Mouse (Mus musculus): ENCODE data around the gene Kat2b. TPM values are rescaled to one million over a fixed set of nuclear protein-coding genes. Genes with fewer than 3 reads are reported as not detected.
"Not testable (repeated sequence)": the region's sequence is repeated elsewhere in the genome, so short reads cannot be mapped to it uniquely, and the experiment has no call there.

Kat2b gene
- total and polyA plus RNA-seq, 3 experiments = 2.4 to 52.2 (median 27.1) TPM

GRCm38 (mm10) chr17:53678716-53679115 is 112.1 kb downstream of the Kat2b start:
- DNase-seq (ENCODE audit: low spot score) = peak; percentile 13

GRCm38 (mm10) chr17:53688321-53688720 is 121.7 kb downstream of the Kat2b start:
- H3K4me3 ChIP-seq (ENCODE audit: low read depth, low read length) = peak overlapping the region; percentile 78
- H3K4me1 ChIP-seq (ENCODE audit: insufficient read depth, low read depth, low read length) = peaks cover 16% of the 10 kb centered on the region
- TF ChIP-seq GATA2 (IDR thresholded peaks at IDR 0.05; ENCODE audit: borderline replicate concordance, low read depth, low read length) (no peak), GATA1 (IDR thresholded peaks at IDR 0.05; ENCODE audit: borderline replicate concordance, low read length) (no peak), CTCF (IDR thresholded peaks at IDR 0.05; ENCODE audit: low read depth, low read length) (no peak), TAL1 (conservative IDR thresholded peaks at IDR 0.05; ENCODE audit: low read depth, low read length) (no peak), POLR2AphosphoS5 (IDR thresholded peaks at IDR 0.05; ENCODE audit: insufficient replicate concordance, low read depth, low read length) (no peak)
- H3K9me3 ChIP-seq (replicated peaks) = no peaks in the 10 kb centered on the region
- H3K27me3 ChIP-seq (ENCODE audit: insufficient read depth, low read length) = no peaks in the 10 kb centered on the region
- ATAC-seq (ENCODE audit: extremely low read depth, insufficient number of reproducible peaks, low FRiP score, poor library complexity, severe bottlenecking) (no peak), DNase-seq (ENCODE audit: low spot score) (no peak)
- H3K36me3 ChIP-seq (replicated peaks) = peaks cover 34% of the 10 kb centered on the region

More at GRCm38 (mm10) chr17:53678716-53679115, 112.1 kb downstream of the Kat2b start:
- Histone ChIP-seq H3K36me3 (replicated peaks) (peaks cover 82% of the 10 kb centered on the region), H3K4me3 (ENCODE audit: low read depth, low read length) (no peak overlapping the region; the same call in 1 of the 2 replicates), H3K9me3 (replicated peaks) (no peaks in the 10 kb centered on the region), H3K27me3 (ENCODE audit: insufficient read depth, low read length) (no peaks in the 10 kb centered on the region), H3K4me1 (ENCODE audit: insufficient read depth, low read depth, low read length) (peaks cover 15% of the 10 kb centered on the region)
- peak; percentile 37; the same call in 1 of the 2 replicates for TF ChIP-seq TAL1 (conservative IDR thresholded peaks at IDR 0.05; ENCODE audit: low read depth, low read length)
- TF ChIP-seq CTCF (IDR thresholded peaks at IDR 0.05; ENCODE audit: low read depth, low read length) = no peak
- peak; percentile 90 for ATAC-seq (ENCODE audit: extremely low read depth, insufficient number of reproducible peaks, low FRiP score, poor library complexity, severe bottlenecking)

GRCm38 (mm10) chr17:53688877-53689802 is 122.5 kb downstream of the Kat2b start, which contains the start of gene Sgo1:
Gene Sgo1 (minus strand): TSS chr17:53689333.
- H3K9me3 ChIP-seq (replicated peaks) = no peaks in the 10 kb centered on the region
- peak; percentile 97 for DNase-seq (ENCODE audit: low spot score)
- H3K4me1 ChIP-seq (ENCODE audit: insufficient read depth, low read depth, low read length) = peaks cover 16% of the 10 kb centered on the region
- ATAC-seq (ENCODE audit: extremely low read depth, insufficient number of reproducible peaks, low FRiP score, poor library complexity, severe bottlenecking) = peak; percentile 90
- H3K27me3 ChIP-seq (ENCODE audit: insufficient read depth, low read length) = no peaks in the 10 kb centered on the region
- H3K4me3 ChIP-seq (ENCODE audit: low read depth, low read length) = peak within 1 kb of the TSS; percentile 78
- H3K36me3 ChIP-seq (replicated peaks) = peaks cover 26% of the 10 kb centered on the region
- TF ChIP-seq POLR2AphosphoS5 (IDR thresholded peaks at IDR 0.05; ENCODE audit: insufficient replicate concordance, low read depth, low read length) = no peak
- no peak for TF ChIP-seq CTCF (IDR thresholded peaks at IDR 0.05; ENCODE audit: low read depth, low read length)
- no peak for TF ChIP-seq GATA2 (IDR thresholded peaks at IDR 0.05; ENCODE audit: borderline replicate concordance, low read depth, low read length)
- TF ChIP-seq TAL1 (conservative IDR thresholded peaks at IDR 0.05; ENCODE audit: low read depth, low read length) = no peak
- no peak for TF ChIP-seq GATA1 (IDR thresholded peaks at IDR 0.05; ENCODE audit: borderline replicate concordance, low read length)

GRCm38 (mm10) chr17:53689946-53690345 is 123.3 kb downstream of the Kat2b start:
- H3K27me3 ChIP-seq (ENCODE audit: insufficient read depth, low read length) = no peaks in the 10 kb centered on the region
- H3K4me3 ChIP-seq (ENCODE audit: low read depth, low read length) = peak overlapping the region; percentile 78
- TF ChIP-seq TAL1 (conservative IDR thresholded peaks at IDR 0.05; ENCODE audit: low read depth, low read length) (no peak), GATA1 (IDR thresholded peaks at IDR 0.05; ENCODE audit: borderline replicate concordance, low read length) (no peak), GATA2 (IDR thresholded peaks at IDR 0.05; ENCODE audit: borderline replicate concordance, low read depth, low read length) (no peak), CTCF (IDR thresholded peaks at IDR 0.05; ENCODE audit: low read depth, low read length) (no peak), POLR2AphosphoS5 (IDR thresholded peaks at IDR 0.05; ENCODE audit: insufficient replicate concordance, low read depth, low read length) (no peak)
- DNase-seq (ENCODE audit: low spot score) (no peak), ATAC-seq (ENCODE audit: extremely low read depth, insufficient number of reproducible peaks, low FRiP score, poor library complexity, severe bottlenecking) (no peak)
- H3K4me1 ChIP-seq (ENCODE audit: insufficient read depth, low read depth, low read length) = peaks cover 16% of the 10 kb centered on the region
- H3K9me3 ChIP-seq (replicated peaks) = no peaks in the 10 kb centered on the region
- peaks cover 18% of the 10 kb centered on the region for H3K36me3 ChIP-seq (replicated peaks)

GRCm38 (mm10) chr17:53694039-53694438 is 127.4 kb downstream of the Kat2b start:
- ATAC-seq (ENCODE audit: extremely low read depth, insufficient number of reproducible peaks, low FRiP score, poor library complexity, severe bottlenecking) = no peak
- Histone ChIP-seq H3K36me3 (replicated peaks) (no peaks in the 10 kb centered on the region), H3K9me3 (replicated peaks) (no peaks in the 10 kb centered on the region), H3K27me3 (ENCODE audit: insufficient read depth, low read length) (no peaks in the 10 kb centered on the region), H3K4me1 (ENCODE audit: insufficient read depth, low read depth, low read length) (peaks cover 5% of the 10 kb centered on the region), H3K4me3 (ENCODE audit: low read depth, low read length) (no peak overlapping the region)
- DNase-seq (ENCODE audit: low spot score) = no peak
- TF ChIP-seq POLR2AphosphoS5 (IDR thresholded peaks at IDR 0.05; ENCODE audit: insufficient replicate concordance, low read depth, low read length) (no peak), TAL1 (conservative IDR thresholded peaks at IDR 0.05; ENCODE audit: low read depth, low read length) (no peak), GATA2 (IDR thresholded peaks at IDR 0.05; ENCODE audit: borderline replicate concordance, low read depth, low read length) (no peak), CTCF (IDR thresholded peaks at IDR 0.05; ENCODE audit: low read depth, low read length) (no peak), GATA1 (IDR thresholded peaks at IDR 0.05; ENCODE audit: borderline replicate concordance, low read length) (no peak)

- not testable (repeated sequence) for H3K9me3 ChIP-seq (replicated peaks); H3K4me3 ChIP-seq (ENCODE audit: low read depth, low read length); H3K27me3 ChIP-seq (ENCODE audit: insufficient read depth, low read length); H3K4me1 ChIP-seq (ENCODE audit: insufficient read depth, low read depth, low read length); DNase-seq (ENCODE audit: low spot score); H3K36me3 ChIP-seq (replicated peaks); ATAC-seq (ENCODE audit: extremely low read depth, insufficient number of reproducible peaks, low FRiP score, poor library complexity, severe bottlenecking)
These were observed 130.9 kb downstream of the Kat2b start for GRCm38 (mm10) chr17:53697521-53697920.
